Mouse (Mus musculus) granulocyte monocyte progenitor cell, adult 5-6 weeks (primary cell): Measurements from ENCODE around the gene Zbtb7a. TPM values are rescaled to one million over a fixed set of nuclear protein-coding genes. Genes with fewer than 3 reads are reported as not detected.

Source experiments
- total RNA-seq, 2 experiments: library from RNA; stranded (forward) in 1 of 2; stranded (reverse) in 1 of 2; fragments of 200-712, 200-1000 nt in 1 of 2; fragments of >200 nt in 1 of 2; fragmentation: Nextera tagmentation in 1 of 2; gene quantifications; 2 replicates each; pipeline ENCODE4 v1.2.3; 2014 to 2017

Gene Zbtb7a
- total RNA-seq, 2 experiments from 2014 or later = 8.0 to 16.1 TPM

Other genes starting within 250 kb of the Zbtb7a start
Only the 30 nearest of the 31 such genes appear.
- 145 and 158 TPM in 2 replicates for gene Timm13, start 234.3 kb upstream of the Zbtb7a start, total RNA-seq (2014; fragmentation: Nextera tagmentation)
- 38.2 and 50.4 TPM in 2 replicates for gene Timm13, start 234.3 kb upstream of the Zbtb7a start, total RNA-seq (2017)
- 24.9 and 35.1 TPM in 2 replicates for gene Lmnb2, start 217.0 kb upstream of the Zbtb7a start, total RNA-seq (2014; fragmentation: Nextera tagmentation)
- gene Lmnb2, start 217.0 kb upstream of the Zbtb7a start, total RNA-seq (2017) = 56.2 and 62.8 TPM in 2 replicates
- 20.1 and 21.5 TPM in 2 replicates for gene Gadd45b, start 205.1 kb upstream of the Zbtb7a start, total RNA-seq (2014; fragmentation: Nextera tagmentation)
- gene Gadd45b, start 205.1 kb upstream of the Zbtb7a start, total RNA-seq (2017) = 25.6 and 27.6 TPM in 2 replicates
- gene Gng7, start 120.3 kb upstream of the Zbtb7a start, total RNA-seq (2014; fragmentation: Nextera tagmentation) = 0.30 and 1.5 TPM in 2 replicates
- 0.09 and 0.46 TPM in 2 replicates for gene Gng7, start 120.3 kb upstream of the Zbtb7a start, total RNA-seq (2017)
- gene Diras1, start 109.6 kb upstream of the Zbtb7a start, total RNA-seq (2014; fragmentation: Nextera tagmentation) = not detected in 2 replicates
- gene Diras1, start 109.6 kb upstream of the Zbtb7a start, total RNA-seq (2017) = not detected in 2 replicates
- gene Slc39a3, start 97.8 kb upstream of the Zbtb7a start, total RNA-seq (2014; fragmentation: Nextera tagmentation) = 3.1 and 5.9 TPM in 2 replicates
- gene Slc39a3, start 97.8 kb upstream of the Zbtb7a start, total RNA-seq (2017) = 4.3 and 5.3 TPM in 2 replicates
- gene Sgta, start 75.0 kb upstream of the Zbtb7a start, total RNA-seq (2014; fragmentation: Nextera tagmentation) = 33.8 and 47.9 TPM in 2 replicates
- 37.5 and 41.7 TPM in 2 replicates for gene Sgta, start 75.0 kb upstream of the Zbtb7a start, total RNA-seq (2017)
- gene Thop1, start 65.2 kb upstream of the Zbtb7a start, total RNA-seq (2014; fragmentation: Nextera tagmentation) = 23.3 and 24.4 TPM in 2 replicates
- 24.7 and 26.3 TPM in 2 replicates for gene Thop1, start 65.2 kb upstream of the Zbtb7a start, total RNA-seq (2017)
- 0.43 TPM in 1 of 2 replicates, not detected in the other for gene Creb3l3, start 36.3 kb upstream of the Zbtb7a start, total RNA-seq (2014; fragmentation: Nextera tagmentation)
- gene Creb3l3, start 36.3 kb upstream of the Zbtb7a start, total RNA-seq (2017) = 0.86 and 1.3 TPM in 2 replicates
- gene Map2k2, start 29.3 kb upstream of the Zbtb7a start, total RNA-seq (2014; fragmentation: Nextera tagmentation) = 35.0 and 72.7 TPM in 2 replicates
- 46.7 and 50.8 TPM in 2 replicates for gene Map2k2, start 29.3 kb upstream of the Zbtb7a start, total RNA-seq (2017)
- gene Pias4, start 32.7 kb downstream of the Zbtb7a start, total RNA-seq (2014; fragmentation: Nextera tagmentation) = 6.3 and 22.9 TPM in 2 replicates
- gene Pias4, start 32.7 kb downstream of the Zbtb7a start, total RNA-seq (2017) = 7.8 and 8.1 TPM in 2 replicates
- 843 and 1,029 TPM in 2 replicates for gene Eef2, start 41.4 kb downstream of the Zbtb7a start, total RNA-seq (2014; fragmentation: Nextera tagmentation)
- 1,504 and 1,576 TPM in 2 replicates for gene Eef2, start 41.4 kb downstream of the Zbtb7a start, total RNA-seq (2017)
- 25.7 and 40.8 TPM in 2 replicates for gene Dapk3, start 47.8 kb downstream of the Zbtb7a start, total RNA-seq (2014; fragmentation: Nextera tagmentation)
- gene Dapk3, start 47.8 kb downstream of the Zbtb7a start, total RNA-seq (2017) = 20.5 and 33.0 TPM in 2 replicates
- not detected in 2 replicates for gene 4930442H23Rik, start 48.6 kb downstream of the Zbtb7a start, total RNA-seq (2014; fragmentation: Nextera tagmentation)
- not detected in 2 replicates for gene 4930442H23Rik, start 48.6 kb downstream of the Zbtb7a start, total RNA-seq (2017)
- gene Nmrk2, start 66.8 kb downstream of the Zbtb7a start, total RNA-seq (2014; fragmentation: Nextera tagmentation) = not detected in 2 replicates
- not detected in 2 replicates for gene Nmrk2, start 66.8 kb downstream of the Zbtb7a start, total RNA-seq (2017)
- not detected in 2 replicates for gene Atcay, start 95.6 kb downstream of the Zbtb7a start, total RNA-seq (2014; fragmentation: Nextera tagmentation)
- gene Atcay, start 95.6 kb downstream of the Zbtb7a start, total RNA-seq (2017) = not detected in 2 replicates
- not detected in 2 replicates for gene Zfr2, start 97.9 kb downstream of the Zbtb7a start, total RNA-seq (2014; fragmentation: Nextera tagmentation)
- gene Zfr2, start 97.9 kb downstream of the Zbtb7a start, total RNA-seq (2017) = 0.13 TPM in 1 of 2 replicates, not detected in the other
- gene Matk, start 117.7 kb downstream of the Zbtb7a start, total RNA-seq (2014; fragmentation: Nextera tagmentation) = 16.8 and 35.6 TPM in 2 replicates
- gene Matk, start 117.7 kb downstream of the Zbtb7a start, total RNA-seq (2017) = 39.1 and 43.9 TPM in 2 replicates
- gene Mrpl54, start 131.7 kb downstream of the Zbtb7a start, total RNA-seq (2014; fragmentation: Nextera tagmentation) = 94.0 and 105 TPM in 2 replicates
- 161 and 185 TPM in 2 replicates for gene Mrpl54, start 131.7 kb downstream of the Zbtb7a start, total RNA-seq (2017)
- gene Apba3, start 131.7 kb downstream of the Zbtb7a start, total RNA-seq (2014; fragmentation: Nextera tagmentation) = 19.7 and 29.1 TPM in 2 replicates
- gene Apba3, start 131.7 kb downstream of the Zbtb7a start, total RNA-seq (2017) = 14.2 and 19.9 TPM in 2 replicates
- 1.0 and 8.4 TPM in 2 replicates for gene Tjp3, start 156.4 kb downstream of the Zbtb7a start, total RNA-seq (2014; fragmentation: Nextera tagmentation)
- 1.3 and 6.2 TPM in 2 replicates for gene Tjp3, start 156.4 kb downstream of the Zbtb7a start, total RNA-seq (2017)
- gene Pip5k1c, start 157.7 kb downstream of the Zbtb7a start, total RNA-seq (2014; fragmentation: Nextera tagmentation) = 32.4 and 42.7 TPM in 2 replicates
- 24.7 and 32.7 TPM in 2 replicates for gene Pip5k1c, start 157.7 kb downstream of the Zbtb7a start, total RNA-seq (2017)
- 16.2 and 16.3 TPM in 2 replicates for gene Cactin, start 185.9 kb downstream of the Zbtb7a start, total RNA-seq (2014; fragmentation: Nextera tagmentation)
- 19.4 and 26.5 TPM in 2 replicates for gene Cactin, start 185.9 kb downstream of the Zbtb7a start, total RNA-seq (2017)
- not detected in 2 replicates for gene Tbxa2r, start 193.5 kb downstream of the Zbtb7a start, total RNA-seq (2014; fragmentation: Nextera tagmentation)
- 0.09 TPM in 1 of 2 replicates, not detected in the other for gene Tbxa2r, start 193.5 kb downstream of the Zbtb7a start, total RNA-seq (2017)
- gene Gipc3, start 208.0 kb downstream of the Zbtb7a start, total RNA-seq (2014; fragmentation: Nextera tagmentation) = not detected in 2 replicates
- gene Gipc3, start 208.0 kb downstream of the Zbtb7a start, total RNA-seq (2017) = not detected in 2 replicates
- 19.1 and 43.4 TPM in 2 replicates for gene Hmg20b, start 215.3 kb downstream of the Zbtb7a start, total RNA-seq (2014; fragmentation: Nextera tagmentation)
- 29.8 and 35.5 TPM in 2 replicates for gene Hmg20b, start 215.3 kb downstream of the Zbtb7a start, total RNA-seq (2017)
- gene Mfsd12, start 222.3 kb downstream of the Zbtb7a start, total RNA-seq (2014; fragmentation: Nextera tagmentation) = 12.0 and 17.5 TPM in 2 replicates
- 10.8 and 11.5 TPM in 2 replicates for gene Mfsd12, start 222.3 kb downstream of the Zbtb7a start, total RNA-seq (2017)
- gene 4930404N11Rik, start 230.6 kb downstream of the Zbtb7a start, total RNA-seq (2014; fragmentation: Nextera tagmentation) = not detected in 2 replicates
- gene 4930404N11Rik, start 230.6 kb downstream of the Zbtb7a start, total RNA-seq (2017) = 0.10 and 0.26 TPM in 2 replicates
- gene Fzr1, start 243.3 kb downstream of the Zbtb7a start, total RNA-seq (2014; fragmentation: Nextera tagmentation) = 14.8 and 17.0 TPM in 2 replicates
- 13.5 and 15.3 TPM in 2 replicates for gene Fzr1, start 243.3 kb downstream of the Zbtb7a start, total RNA-seq (2017)
- gene Dohh, start 249.2 kb downstream of the Zbtb7a start, total RNA-seq (2014; fragmentation: Nextera tagmentation) = 12.2 and 34.9 TPM in 2 replicates
- 41.8 and 46.2 TPM in 2 replicates for gene Dohh, start 249.2 kb downstream of the Zbtb7a start, total RNA-seq (2017)